Mouse (Mus musculus): ENCODE measurements around the gene Foxp4. TPM values are rescaled to one million over a fixed set of nuclear protein-coding genes. Genes with fewer than 3 reads are reported as not detected.

Gene Foxp4
- polyA plus RNA-seq, 1 experiment from 2014 or later: 21.1 TPM

DNA sequence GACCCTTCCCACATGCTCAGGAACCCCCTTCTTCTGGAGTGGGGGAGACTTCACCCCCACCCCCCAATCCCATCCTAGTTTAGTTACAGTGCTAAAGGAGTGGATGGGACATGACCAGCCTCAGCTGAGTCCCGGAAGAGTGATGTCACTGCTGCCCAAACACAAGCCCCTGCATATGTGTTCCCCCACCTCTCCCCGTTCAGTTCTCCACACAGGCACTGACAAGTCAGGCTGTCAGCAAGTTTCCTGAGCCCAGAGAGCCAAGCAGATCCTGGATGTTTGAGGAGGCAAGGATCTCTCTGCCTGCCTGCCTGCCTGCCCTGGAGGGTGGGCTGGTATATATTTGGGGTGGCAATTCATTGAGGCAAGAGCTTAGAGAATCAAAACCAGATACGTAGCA, 45.2 kb downstream of the Foxp4 start:
- Histone ChIP-seq H3K36me3 (ENCODE audit: control insufficient read depth, insufficient read depth, low read length) (peaks cover 19% of the 10 kb centered on the region), H3K27me3 (ENCODE audit: control insufficient read depth, insufficient read depth, low read length) (no peaks in the 10 kb centered on the region), H3K9me3 (replicated peaks; ENCODE audit: control insufficient read depth, low read length) (no peaks in the 10 kb centered on the region), H3K9ac (ENCODE audit: low read depth, low read length) (peak overlapping the region; percentile 43; the same call in 1 of the 2 replicates), H3K4me3 (ENCODE audit: low read depth, low read length) (no peak overlapping the region), H3K27ac (ENCODE audit: low read depth, low read length) (0 out of 2 replicates have a peak overlapping the region, but pooled peaks have one; percentile 15), H3K4me1 (ENCODE audit: control insufficient read depth, insufficient read depth, low read length) (peaks cover 49% of the 10 kb centered on the region), H3K4me2 (peak overlapping the region; percentile 58)
- WGBS (ENCODE audit: insufficient replicate concordance): 15% methylated on average over 3 of the region's 3 CpGs
- no peak for ATAC-seq (replicated peaks; ENCODE audit: insufficient number of reproducible peaks, low FRiP score, low TSS enrichment)

DNA sequence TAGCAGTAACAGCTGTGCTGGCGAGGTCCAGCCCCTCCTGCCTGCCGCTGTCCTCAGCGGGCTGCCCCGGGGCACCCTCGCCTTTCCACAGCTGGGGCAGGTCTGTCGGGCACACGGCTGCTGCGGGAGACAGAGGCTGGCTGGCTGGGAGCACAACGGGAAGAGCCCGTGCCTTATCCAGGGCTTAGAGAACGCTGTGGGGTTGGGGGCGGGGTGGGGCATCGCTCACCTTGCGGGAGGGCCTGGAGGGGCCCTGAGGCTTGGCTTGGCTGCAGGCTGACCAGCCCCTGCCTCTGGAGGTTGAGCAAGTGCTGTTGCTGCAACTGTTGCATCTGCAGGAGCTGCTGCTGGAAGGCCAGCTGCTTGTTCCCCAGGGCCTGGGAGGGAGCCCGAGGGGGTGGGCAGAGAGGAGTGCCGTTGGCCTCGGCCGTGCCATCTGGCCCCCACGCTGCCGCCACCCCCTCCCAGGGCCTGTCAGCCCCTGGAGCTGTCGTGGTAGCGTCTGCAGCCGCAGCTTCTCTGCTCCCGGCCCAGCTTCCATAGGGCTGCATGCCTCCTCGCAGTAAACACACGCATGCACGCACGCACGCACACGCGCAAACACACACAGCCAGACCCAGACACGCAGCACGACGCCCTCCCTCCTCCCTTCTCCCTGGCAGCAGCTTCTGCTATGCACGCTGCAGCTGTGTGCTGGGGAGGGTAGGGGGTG, 45.9 kb downstream of the Foxp4 start:
- peaks cover 50% of the 10 kb centered on the region for H3K4me1 ChIP-seq (ENCODE audit: control insufficient read depth, insufficient read depth, low read length)
- peak overlapping the region; percentile 58 for H3K4me2 ChIP-seq
- no peaks in the 10 kb centered on the region for H3K27me3 ChIP-seq (ENCODE audit: control insufficient read depth, insufficient read depth, low read length)
- H3K4me3 ChIP-seq (ENCODE audit: low read depth, low read length): peak overlapping the region; percentile 19; the same call in 1 of the 2 replicates
- H3K9me3 ChIP-seq (replicated peaks; ENCODE audit: control insufficient read depth, low read length): no peaks in the 10 kb centered on the region
- H3K27ac ChIP-seq (ENCODE audit: low read depth, low read length): peak overlapping the region; percentile 15; the same call in 1 of the 2 replicates
- WGBS (ENCODE audit: insufficient replicate concordance): 17% methylated on average over 35 of the region's 35 CpGs
- peaks cover 16% of the 10 kb centered on the region for H3K36me3 ChIP-seq (ENCODE audit: control insufficient read depth, insufficient read depth, low read length)
- ATAC-seq (replicated peaks; ENCODE audit: insufficient number of reproducible peaks, low FRiP score, low TSS enrichment): 0 out of 2 replicates have a peak, but pooled peaks have one; percentile 6
- H3K9ac ChIP-seq (ENCODE audit: low read depth, low read length): peak overlapping the region; percentile 60

DNA sequence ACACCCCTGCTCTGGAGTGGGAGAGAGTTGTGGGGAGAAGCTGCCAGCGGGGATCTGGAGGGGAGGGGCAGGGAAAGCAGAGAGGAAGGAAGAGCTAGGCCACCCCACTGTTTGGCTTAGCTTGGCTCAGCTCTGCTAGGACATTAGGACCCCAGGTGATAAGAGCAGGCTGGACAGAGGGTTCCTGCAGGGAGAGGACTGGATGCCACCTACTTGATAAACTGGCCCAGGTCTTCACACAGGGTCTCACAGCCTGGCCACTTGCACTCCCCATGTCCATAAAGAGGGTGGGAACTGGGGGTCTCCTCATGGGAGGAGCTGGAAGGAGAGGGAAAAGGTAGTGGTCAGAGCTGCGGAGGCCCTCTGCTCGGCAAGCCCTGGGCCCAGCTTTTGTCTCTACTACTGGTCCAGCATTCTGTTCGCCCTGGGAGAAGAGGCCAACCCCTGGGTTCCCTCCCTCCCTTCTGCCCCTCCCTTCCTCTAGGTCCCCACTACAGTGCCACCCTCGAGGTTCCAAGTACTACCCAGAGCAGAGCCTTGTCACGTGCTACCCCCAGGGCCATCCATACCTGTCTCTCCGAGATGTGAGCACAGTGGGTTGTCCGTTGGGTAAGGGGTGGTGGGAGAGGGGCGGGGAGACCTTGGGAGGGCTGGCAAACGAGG, 46.6 kb downstream of the Foxp4 start:
- Histone ChIP-seq H3K27ac (ENCODE audit: low read depth, low read length) (0 out of 2 replicates have a peak overlapping the region, but pooled peaks have one; percentile 15), H3K36me3 (ENCODE audit: control insufficient read depth, insufficient read depth, low read length) (peaks cover 16% of the 10 kb centered on the region), H3K4me1 (ENCODE audit: control insufficient read depth, insufficient read depth, low read length) (peaks cover 56% of the 10 kb centered on the region), H3K27me3 (ENCODE audit: control insufficient read depth, insufficient read depth, low read length) (no peaks in the 10 kb centered on the region), H3K9me3 (replicated peaks; ENCODE audit: control insufficient read depth, low read length) (no peaks in the 10 kb centered on the region), H3K9ac (ENCODE audit: low read depth, low read length) (peak overlapping the region; percentile 60), H3K4me2 (peak overlapping the region; percentile 58), H3K4me3 (ENCODE audit: low read depth, low read length) (no peak overlapping the region)
- WGBS (ENCODE audit: insufficient replicate concordance): 38% methylated on average over 10 of the region's 10 CpGs
- ATAC-seq (replicated peaks; ENCODE audit: insufficient number of reproducible peaks, low FRiP score, low TSS enrichment): peak; percentile 28; the same call in 1 of the 2 replicates

GRCm38 (mm10) chr17:47876776-47877714, 47.4 kb downstream of the Foxp4 start:
- no peaks in the 10 kb centered on the region for H3K27me3 ChIP-seq (ENCODE audit: control insufficient read depth, insufficient read depth, low read length)
- 57% methylated on average over 26 of the region's 26 CpGs for WGBS (ENCODE audit: insufficient replicate concordance)
- H3K4me3 ChIP-seq (ENCODE audit: low read depth, low read length): no peak overlapping the region
- H3K27ac ChIP-seq (ENCODE audit: low read depth, low read length): 0 out of 2 replicates have a peak overlapping the region, but pooled peaks have one; percentile 10
- H3K9me3 ChIP-seq (replicated peaks; ENCODE audit: control insufficient read depth, low read length): no peaks in the 10 kb centered on the region
- peak overlapping the region; percentile 60; the same call in 1 of the 2 replicates for H3K9ac ChIP-seq (ENCODE audit: low read depth, low read length)
- peaks cover 54% of the 10 kb centered on the region for H3K4me1 ChIP-seq (ENCODE audit: control insufficient read depth, insufficient read depth, low read length)
- no peak overlapping the region for H3K4me2 ChIP-seq
- ATAC-seq (replicated peaks; ENCODE audit: insufficient number of reproducible peaks, low FRiP score, low TSS enrichment): no peak
- peaks cover 18% of the 10 kb centered on the region for H3K36me3 ChIP-seq (ENCODE audit: control insufficient read depth, insufficient read depth, low read length)

GRCm38 (mm10) chr17:47873341-47873791, 51.1 kb downstream of the Foxp4 start:
- Histone ChIP-seq H3K4me1 (ENCODE audit: control insufficient read depth, insufficient read depth, low read length) (peaks cover 21% of the 10 kb centered on the region), H3K36me3 (ENCODE audit: control insufficient read depth, insufficient read depth, low read length) (peaks cover 29% of the 10 kb centered on the region), H3K27ac (ENCODE audit: low read depth, low read length) (no peak overlapping the region), H3K27me3 (ENCODE audit: control insufficient read depth, insufficient read depth, low read length) (no peaks in the 10 kb centered on the region), H3K9me3 (replicated peaks; ENCODE audit: control insufficient read depth, low read length) (no peaks in the 10 kb centered on the region), H3K4me3 (ENCODE audit: low read depth, low read length) (0 out of 2 replicates have a peak overlapping the region, but pooled peaks have one; percentile 8), H3K9ac (ENCODE audit: low read depth, low read length) (no peak overlapping the region), H3K4me2 (peak overlapping the region; percentile 39)
- 20% methylated on average over 9 of the region's 9 CpGs for WGBS (ENCODE audit: insufficient replicate concordance)
- ATAC-seq (replicated peaks; ENCODE audit: insufficient number of reproducible peaks, low FRiP score, low TSS enrichment): no peak

DNA sequence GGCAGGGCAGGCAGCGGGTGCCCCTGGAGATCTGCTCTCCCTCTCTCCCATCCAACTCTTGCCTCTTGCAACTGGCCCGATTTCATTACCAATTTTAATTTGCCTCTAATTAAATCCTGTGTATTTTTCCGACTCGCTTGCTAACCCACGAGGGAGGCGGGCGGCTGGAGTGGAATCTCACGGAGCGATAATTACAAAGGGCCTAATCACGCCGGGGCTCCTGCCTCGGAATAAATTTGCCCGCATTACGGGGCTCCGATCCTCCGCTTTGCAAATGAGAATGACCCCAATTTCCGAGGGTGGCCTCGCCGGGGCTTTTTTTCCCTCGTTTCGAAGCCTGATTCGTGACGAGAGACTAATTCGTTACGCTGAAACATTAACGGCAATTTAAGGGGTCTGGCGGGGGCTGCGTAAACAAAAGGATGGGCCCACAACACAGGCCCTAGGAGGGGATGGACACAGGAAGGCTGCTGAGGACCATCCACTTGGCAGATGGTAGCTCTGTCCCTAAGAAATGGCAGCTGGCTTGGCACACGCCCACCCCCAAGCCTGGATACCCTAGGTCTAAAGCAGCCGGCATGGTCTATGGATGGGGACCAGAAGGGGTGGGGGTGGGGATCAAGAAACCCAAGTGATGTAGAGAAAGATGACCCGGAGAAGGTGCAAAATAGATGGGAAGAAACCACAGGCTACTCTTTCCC, 52.0 kb downstream of the Foxp4 start:
- Histone ChIP-seq H3K4me3 (ENCODE audit: low read depth, low read length) (no peak overlapping the region), H3K4me2 (no peak overlapping the region), H3K4me1 (ENCODE audit: control insufficient read depth, insufficient read depth, low read length) (peaks cover 12% of the 10 kb centered on the region), H3K9me3 (replicated peaks; ENCODE audit: control insufficient read depth, low read length) (no peaks in the 10 kb centered on the region), H3K36me3 (ENCODE audit: control insufficient read depth, insufficient read depth, low read length) (peaks cover 26% of the 10 kb centered on the region), H3K9ac (ENCODE audit: low read depth, low read length) (no peak overlapping the region), H3K27me3 (ENCODE audit: control insufficient read depth, insufficient read depth, low read length) (no peaks in the 10 kb centered on the region), H3K27ac (ENCODE audit: low read depth, low read length) (no peak overlapping the region)
- WGBS (ENCODE audit: insufficient replicate concordance): 92% methylated on average over 31 of the region's 31 CpGs
- no peak for ATAC-seq (replicated peaks; ENCODE audit: insufficient number of reproducible peaks, low FRiP score, low TSS enrichment)

GRCm38 (mm10) chr17:47869874-47870273, 54.6 kb downstream of the Foxp4 start:
- H3K27ac ChIP-seq (ENCODE audit: low read depth, low read length): no peak overlapping the region
- H3K36me3 ChIP-seq (ENCODE audit: control insufficient read depth, insufficient read depth, low read length): peaks cover 19% of the 10 kb centered on the region
- H3K27me3 ChIP-seq (ENCODE audit: control insufficient read depth, insufficient read depth, low read length): no peaks in the 10 kb centered on the region
- H3K9ac ChIP-seq (ENCODE audit: low read depth, low read length): no peak overlapping the region
- H3K4me2 ChIP-seq: no peak overlapping the region
- H3K4me3 ChIP-seq (ENCODE audit: low read depth, low read length): no peak overlapping the region
- H3K9me3 ChIP-seq (replicated peaks; ENCODE audit: control insufficient read depth, low read length): no peaks in the 10 kb centered on the region
- WGBS (ENCODE audit: insufficient replicate concordance): 92% methylated on average over 10 of the region's 10 CpGs
- peaks cover 9% of the 10 kb centered on the region for H3K4me1 ChIP-seq (ENCODE audit: control insufficient read depth, insufficient read depth, low read length)
- ATAC-seq (replicated peaks; ENCODE audit: insufficient number of reproducible peaks, low FRiP score, low TSS enrichment): no peak
